Mouse (Mus musculus) embryonic fibroblast, embryonic 13.5 days (primary cell): Measurements from ENCODE around the gene Farp1.

Experiments used
- CTCF ChIP-seq: IDR thresholded peaks from 2 replicates; pipeline ENCODE4 v1.5.1; 2011; ENCODE audit warnings: mild to moderate bottlenecking, control low read depth, low read length, moderate library complexity, borderline replicate concordance; ENCODE audit not compliant: insufficient read depth
- POLR2A ChIP-seq: IDR thresholded peaks from 2 replicates; pipeline ENCODE4 v1.6.1; 2011; ENCODE audit warnings: low read depth, mild to moderate bottlenecking, control low read depth, low read length, moderate library complexity

- TF ChIP-seq CTCF (no peak), POLR2A (no peak; the same call in none of the 2 replicates)
Measured at GRCm38 (mm10) chr14:121035663-121036473, 868 bp downstream of the Farp1 start.
